14 mouse cellular contexts compared by ENCODE assay signal in the genomic region with DNA sequence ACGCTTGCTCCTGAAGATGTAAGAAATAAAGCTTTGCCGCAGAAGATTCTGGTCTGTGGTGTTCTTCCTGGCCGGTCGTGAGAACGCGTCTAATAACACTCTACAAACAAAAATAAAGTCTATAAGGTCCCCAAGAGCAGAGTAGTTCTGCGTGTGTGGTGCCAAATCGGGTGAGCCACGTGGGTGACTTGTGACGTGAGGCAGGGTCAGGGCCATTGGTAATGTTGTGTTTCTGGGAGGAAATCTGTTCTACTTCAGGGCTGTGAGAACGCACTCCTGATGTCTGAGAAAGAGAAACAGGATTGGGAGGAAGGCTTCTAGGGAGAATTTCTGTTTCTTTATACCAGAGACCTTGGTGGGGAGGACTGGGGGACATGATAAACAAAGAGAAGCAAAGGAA. TPM values are rescaled to one million over a fixed set of nuclear protein-coding genes. Genes with fewer than 3 reads are reported as not detected.
DNase-seq lines count a peak whose midpoint lies in the region; ATAC-seq and TF ChIP-seq lines count a peak whose summit lies in the region.
"Had no signal": no experiment of that assay in that cellular context is flagged by ENCODE, and none has a peak within 500 bp of the region (broad histone marks: within the 10 kb centered on the region; RNA-seq: fewer than 3 reads in every experiment).

No protein-coding gene starts in this region.

- no peaks in the 10 kb centered on the region for H3K27me3 ChIP-seq in kidney, postnatal 0 days (ENCODE audit: insufficient read depth, low read length)
- no peaks in the 10 kb centered on the region for H3K27me3 ChIP-seq in hindbrain, embryonic 10.5 days (ENCODE audit: insufficient read depth, poor library complexity, severe bottlenecking)
- H3K27me3 ChIP-seq: neural tube, embryonic 12.5 days had no signal

- no peaks in the 10 kb centered on the region for H3K9me3 ChIP-seq in kidney, postnatal 0 days (replicated peaks; ENCODE audit: low read length)
- no peaks in the 10 kb centered on the region for H3K9me3 ChIP-seq in hindbrain, embryonic 10.5 days
- H3K9me3 ChIP-seq: neural tube, embryonic 12.5 days had no signal

- TF ChIP-seq CTCF in kidney, postnatal 0 days (IDR thresholded peaks at IDR 0.05; ENCODE audit: low read depth) = no peak
- no peak for TF ChIP-seq CTCF in cortical plate, adult 2 months (IDR thresholded peaks at IDR 0.05; ENCODE audit: extremely low read depth, insufficient read depth, low read length)

- WGBS in kidney, postnatal 0 days = 74% methylated on average over 10 of the region's 11 CpGs
- WGBS in hindbrain, embryonic 10.5 days = 91% methylated on average over 11 of the region's 11 CpGs

- no peak for TF ChIP-seq POLR2A in cortical plate, adult 2 months (IDR thresholded peaks at IDR 0.05; ENCODE audit: extremely low read depth, insufficient read depth, low read length)

- H3K27ac ChIP-seq in kidney, postnatal 0 days = 0 out of 2 replicates have a peak overlapping the region, but pooled peaks have one; percentile 34
- H3K27ac ChIP-seq in cortical plate, adult 2 months (ENCODE audit: insufficient read depth, low read length) = 0 out of 2 replicates have a peak overlapping the region, but pooled peaks have one; percentile 5
- no peak overlapping the region for H3K27ac ChIP-seq in hindbrain, embryonic 10.5 days
- H3K27ac ChIP-seq: neural tube, embryonic 12.5 days had no signal

- DNase-seq in adrenal gland, adult (ENCODE audit: inconsistent age in 2 of 2, low spot score in 1 of 2) = peak; percentile 45 to 76
- no peak for DNase-seq in adrenal gland, postnatal 4 days (ENCODE audit: low spot score in 2 of 2)
- DNase-seq in kidney, postnatal 0 days (ENCODE audit: low spot score) = no peak
- no peak for DNase-seq in kidney, adult 18-20 months
- DNase-seq in lung, postnatal 10 days = peak; percentile 65
- DNase-seq in hindbrain, embryonic 10.5 days (ENCODE audit: low spot score) = no peak
- no peak for DNase-seq in embryo, embryonic 11 days
- DNase-seq: left cerebral cortex, postnatal 4 days; liver, postnatal 0 days; midbrain, embryonic 14.5 days; right cerebral cortex, postnatal 25 days had no signal

- H3K4me1 ChIP-seq in kidney, postnatal 0 days (replicated peaks; ENCODE audit: insufficient read depth, low read length) = peaks cover 6% of the 10 kb centered on the region; the same call in 1 of the 2 replicates
- no peaks in the 10 kb centered on the region for H3K4me1 ChIP-seq in cortical plate, adult 2 months (ENCODE audit: control insufficient read depth, insufficient read depth, low read length)
- peaks cover 8% of the 10 kb centered on the region; the same call in 1 of the 2 replicates for H3K4me1 ChIP-seq in hindbrain, embryonic 10.5 days (replicated peaks)
- H3K4me1 ChIP-seq: neural tube, embryonic 12.5 days had no signal

- H3K9ac ChIP-seq in kidney, postnatal 0 days (ENCODE audit: low read depth, low read length) = no peak overlapping the region
- H3K9ac ChIP-seq: liver, postnatal 0 days; neural tube, embryonic 12.5 days had no signal

- no peak overlapping the region for H3K4me3 ChIP-seq in kidney, postnatal 0 days (replicated peaks; ENCODE audit: low read depth, low read length)
- no peak overlapping the region for H3K4me3 ChIP-seq in cortical plate, adult 2 months (ENCODE audit: insufficient read depth, low read length)
- no peak overlapping the region for H3K4me3 ChIP-seq in hindbrain, embryonic 10.5 days
- H3K4me3 ChIP-seq: neural tube, embryonic 12.5 days had no signal

- H3K36me3 ChIP-seq in kidney, postnatal 0 days (ENCODE audit: insufficient read depth, low read length) = no peaks in the 10 kb centered on the region
- peaks cover 23% of the 10 kb centered on the region for H3K36me3 ChIP-seq in hindbrain, embryonic 10.5 days
- H3K36me3 ChIP-seq: neural tube, embryonic 12.5 days had no signal

- no peak for ATAC-seq in kidney, postnatal 0 days (replicated peaks; ENCODE audit: low FRiP score, low read depth)
- ATAC-seq: intestine, postnatal 0 days; liver, postnatal 0 days had no signal

- no peak overlapping the region for H3K4me2 ChIP-seq in kidney, postnatal 0 days (ENCODE audit: low read length)
- H3K4me2 ChIP-seq: neural tube, embryonic 12.5 days had no signal

RNA-seq across cellular contexts. Expression of gene Syne2, which starts 42.0 kb away (rescaled TPM):
- 10 to 100 TPM; 60.1 to 74.7 TPM for total RNA-seq in adrenal gland, postnatal 4 days (2021)
- polyA plus RNA-seq in kidney, postnatal 0 days (2015; fragmentation: Nextera tagmentation; extraction: Ambion mirVana) = 37.2 and 47.5 TPM in 2 replicates
- polyA plus RNA-seq in cortical plate, adult 2 months (2012; rRNA removed) = 20.6 and 21.9 TPM in 2 replicates
- 84.3 and 91.3 TPM in 2 replicates for polyA plus RNA-seq in hindbrain, embryonic 10.5 days (2016; fragmentation: Nextera tagmentation; extraction: Ambion mirVana)

Comparison
In these comparisons a context has a peak if more than half of its experiments do, and no peak if none do; other contexts are left out.
1. DNase-seq: peak in adrenal gland, adult (2 of 2) and lung, postnatal 10 days (single experiment); none in adrenal gland, postnatal 4 days (0 of 2), kidney, postnatal 0 days (single experiment), kidney, adult 18-20 months (single experiment), hindbrain, embryonic 10.5 days (single experiment) and embryo, embryonic 11 days (single experiment).